ENCODE assay signal across 8 mouse cellular contexts in genomic region chr4:116650365-116650764, GRCm38 (mm10). TPM values are rescaled to one million over a fixed set of nuclear protein-coding genes. Genes with fewer than 3 reads are reported as not detected.
DNase-seq lines count a peak whose midpoint lies in the region; ATAC-seq and TF ChIP-seq lines count a peak whose summit lies in the region.

No protein-coding gene starts in this region.

- peak overlapping the region; percentile 86 for H3K4me3 ChIP-seq in lung, embryonic 14.5 days (ENCODE audit: low read depth, low read length)
- peak overlapping the region; percentile 85 for H3K4me3 ChIP-seq in forebrain, embryonic 10.5 days
- peak overlapping the region; percentile 69 for H3K4me3 ChIP-seq in neural tube, embryonic 14.5 days (ENCODE audit: low read depth, low read length)

- H3K4me2 ChIP-seq in lung, embryonic 14.5 days, result peak overlapping the region; percentile 88
- H3K4me2 ChIP-seq in neural tube, embryonic 14.5 days (ENCODE audit: low read depth, low read length), result peak overlapping the region; percentile 85

- H3K27ac ChIP-seq in lung, embryonic 14.5 days (ENCODE audit: low read depth), result peak overlapping the region; percentile 94
- H3K27ac ChIP-seq in forebrain, embryonic 10.5 days, result peak overlapping the region; percentile 94
- peak overlapping the region; percentile 76; the same call in 1 of the 2 replicates for H3K27ac ChIP-seq in neural tube, embryonic 14.5 days (ENCODE audit: low read depth, low read length)

- H3K36me3 ChIP-seq in lung, embryonic 14.5 days (ENCODE audit: insufficient read depth), result peaks cover 44% of the 10 kb centered on the region
- peaks cover 48% of the 10 kb centered on the region for H3K36me3 ChIP-seq in forebrain, embryonic 10.5 days (replicated peaks)
- 0 out of 2 replicates have a peak, but pooled peaks cover 5% of the 10 kb centered on the region for H3K36me3 ChIP-seq in neural tube, embryonic 14.5 days (ENCODE audit: control insufficient read depth, insufficient read depth, low read length)

- peak overlapping the region; percentile 94 for H3K9ac ChIP-seq in lung, embryonic 14.5 days
- H3K9ac ChIP-seq in neural tube, embryonic 14.5 days (replicated peaks; ENCODE audit: low read depth, low read length), result peak overlapping the region; percentile 82

- no peaks in the 10 kb centered on the region for H3K9me3 ChIP-seq in lung, embryonic 14.5 days (ENCODE audit: low read depth, low read length)
- H3K9me3 ChIP-seq in forebrain, embryonic 10.5 days, result no peaks in the 10 kb centered on the region
- no peaks in the 10 kb centered on the region for H3K9me3 ChIP-seq in neural tube, embryonic 14.5 days (ENCODE audit: control insufficient read depth, low read length)

- H3K4me1 ChIP-seq in lung, embryonic 14.5 days (ENCODE audit: insufficient read depth), result peaks cover 14% of the 10 kb centered on the region; the same call in 1 of the 2 replicates
- peaks cover 43% of the 10 kb centered on the region for H3K4me1 ChIP-seq in forebrain, embryonic 10.5 days
- peaks cover 14% of the 10 kb centered on the region for H3K4me1 ChIP-seq in neural tube, embryonic 14.5 days (ENCODE audit: control insufficient read depth, insufficient read depth, low read length)

- no peak for ATAC-seq in lung, embryonic 14.5 days (ENCODE audit: insufficient read depth)
- no peak for ATAC-seq in neural tube, embryonic 14.5 days (ENCODE audit: low read depth)

- DNase-seq in lung, embryonic 14.5 days, result no peak
- DNase-seq in lung, postnatal 10 days, result no peak
- no peak for DNase-seq in forebrain, embryonic 10.5 days (ENCODE audit: extremely low spot score, low spot score)
- DNase-seq in kidney, postnatal 36 days, result peak; percentile 39 to 42
- no peak for DNase-seq in layer of hippocampus, adult 18-20 months (ENCODE audit: low spot score in 2 of 2)
- DNase-seq in adipocyte (ENCODE audit: low spot score), result no peak
- DNase-seq in urinary bladder, postnatal 14 days (ENCODE audit: low spot score), result no peak

- H3K27me3 ChIP-seq in lung, embryonic 14.5 days (ENCODE audit: insufficient read depth, low read length), result no peaks in the 10 kb centered on the region
- H3K27me3 ChIP-seq in forebrain, embryonic 10.5 days (ENCODE audit: poor library complexity, severe bottlenecking), result no peaks in the 10 kb centered on the region
- no peaks in the 10 kb centered on the region for H3K27me3 ChIP-seq in neural tube, embryonic 14.5 days (ENCODE audit: control insufficient read depth, insufficient read depth, low read length)

- TF ChIP-seq CTCF in lung, embryonic 14.5 days (IDR thresholded peaks at IDR 0.05; ENCODE audit: low read depth), result no peak

- WGBS in lung, embryonic 14.5 days, result 32% methylated on average over 5 of the region's 5 CpGs
- 52% methylated on average over 5 of the region's 5 CpGs for WGBS in forebrain, embryonic 10.5 days
- WGBS in neural tube, embryonic 14.5 days, result 46% methylated on average over 5 of the region's 5 CpGs

RNA-seq across cellular contexts. Expression of gene Akr1a1, which starts 1.1 kb away (rescaled TPM):
- polyA plus RNA-seq in lung, embryonic 14.5 days (2014; fragmentation: Nextera tagmentation; extraction: Ambion mirVana), result 759 and 786 TPM in 2 replicates
- 534 and 550 TPM in 2 replicates for polyA plus RNA-seq in forebrain, embryonic 10.5 days (2016; fragmentation: Nextera tagmentation; extraction: Ambion mirVana)
- polyA plus RNA-seq in neural tube, embryonic 14.5 days (2014; fragmentation: Nextera tagmentation; extraction: Ambion mirVana), result 710 and 714 TPM in 2 replicates
- 100 to 1,000 TPM; 395 to 397 TPM for total RNA-seq in layer of hippocampus, adult 18-20 months (2021)

RNA-seq across cellular contexts. Expression of gene Nasp, which starts 22.6 kb away (rescaled TPM):
- polyA plus RNA-seq in lung, embryonic 14.5 days (2014; fragmentation: Nextera tagmentation; extraction: Ambion mirVana), result 164 and 168 TPM in 2 replicates
- polyA plus RNA-seq in forebrain, embryonic 10.5 days (2016; fragmentation: Nextera tagmentation; extraction: Ambion mirVana), result 354 and 376 TPM in 2 replicates
- 90.6 and 105 TPM in 2 replicates for polyA plus RNA-seq in neural tube, embryonic 14.5 days (2014; fragmentation: Nextera tagmentation; extraction: Ambion mirVana)
- 10 to 100 TPM; 24.5 to 25.4 TPM for total RNA-seq in layer of hippocampus, adult 18-20 months (2021)

RNA-seq across cellular contexts. Expression of gene Prdx1, which starts 35.0 kb away (rescaled TPM):
- 1,429 and 1,485 TPM in 2 replicates for polyA plus RNA-seq in lung, embryonic 14.5 days (2014; fragmentation: Nextera tagmentation; extraction: Ambion mirVana)
- 1,457 and 1,472 TPM in 2 replicates for polyA plus RNA-seq in forebrain, embryonic 10.5 days (2016; fragmentation: Nextera tagmentation; extraction: Ambion mirVana)
- polyA plus RNA-seq in neural tube, embryonic 14.5 days (2014; fragmentation: Nextera tagmentation; extraction: Ambion mirVana), result 311 and 387 TPM in 2 replicates
- total RNA-seq in layer of hippocampus, adult 18-20 months (2021), result 100 to 1,000 TPM; 153 to 155 TPM

RNA-seq across cellular contexts. Expression of gene Ccdc17, which starts 53.9 kb away (rescaled TPM):
- polyA plus RNA-seq in lung, embryonic 14.5 days (2014; fragmentation: Nextera tagmentation; extraction: Ambion mirVana), result 2.6 and 3.4 TPM in 2 replicates
- 2.4 and 3.5 TPM in 2 replicates for polyA plus RNA-seq in forebrain, embryonic 10.5 days (2016; fragmentation: Nextera tagmentation; extraction: Ambion mirVana)
- 5.7 and 6.0 TPM in 2 replicates for polyA plus RNA-seq in neural tube, embryonic 14.5 days (2014; fragmentation: Nextera tagmentation; extraction: Ambion mirVana)
- 1 to 10 TPM; 4.6 to 4.8 TPM for total RNA-seq in layer of hippocampus, adult 18-20 months (2021)

RNA-seq across cellular contexts. Expression of gene Mmachc, which starts 57.8 kb away (rescaled TPM):
- polyA plus RNA-seq in lung, embryonic 14.5 days (2014; fragmentation: Nextera tagmentation; extraction: Ambion mirVana), result 18.0 and 20.7 TPM in 2 replicates
- 45.6 and 47.3 TPM in 2 replicates for polyA plus RNA-seq in forebrain, embryonic 10.5 days (2016; fragmentation: Nextera tagmentation; extraction: Ambion mirVana)
- polyA plus RNA-seq in neural tube, embryonic 14.5 days (2014; fragmentation: Nextera tagmentation; extraction: Ambion mirVana), result 16.1 and 18.6 TPM in 2 replicates
- 10 to 100 TPM; 17.0 TPM for total RNA-seq in layer of hippocampus, adult 18-20 months (2021)

Comparison
In these comparisons a context has a peak if more than half of its experiments do, and no peak if none do; other contexts are left out.
1. DNase-seq: peak in kidney, postnatal 36 days (2 of 2); none in lung, embryonic 14.5 days (single experiment), lung, postnatal 10 days (single experiment), forebrain, embryonic 10.5 days (single experiment), layer of hippocampus, adult 18-20 months (0 of 2), adipocyte (single experiment) and urinary bladder, postnatal 14 days (single experiment).
2. Peak in every context shown above with its lines, with median percentiles within 50 percentile points of each other: H3K27ac ChIP-seq and H3K4me3 ChIP-seq.